Mouse (Mus musculus) urinary bladder, postnatal 36 days (tissue): ENCODE data around the gene Akr1c12.
"Not testable (repeated sequence)": the region's sequence is repeated elsewhere in the genome, so short reads cannot be mapped to it uniquely, and the experiment has no call there.

Source experiments
- DNase-seq, 2 experiments: peaks; one replicate each; pipeline ENCODE4 v3.0.0; 2022; ENCODE audit warnings: low spot score in 2 of 2, mixed read lengths in 1 of 2

The Akr1c12 gene

GRCm38 (mm10) chr13:4279284-4279683 is at the start of gene Akr1c12:
TSS of gene Akr1c12 (minus strand) at chr13:4279433.
- no peak for DNase-seq

DNA sequence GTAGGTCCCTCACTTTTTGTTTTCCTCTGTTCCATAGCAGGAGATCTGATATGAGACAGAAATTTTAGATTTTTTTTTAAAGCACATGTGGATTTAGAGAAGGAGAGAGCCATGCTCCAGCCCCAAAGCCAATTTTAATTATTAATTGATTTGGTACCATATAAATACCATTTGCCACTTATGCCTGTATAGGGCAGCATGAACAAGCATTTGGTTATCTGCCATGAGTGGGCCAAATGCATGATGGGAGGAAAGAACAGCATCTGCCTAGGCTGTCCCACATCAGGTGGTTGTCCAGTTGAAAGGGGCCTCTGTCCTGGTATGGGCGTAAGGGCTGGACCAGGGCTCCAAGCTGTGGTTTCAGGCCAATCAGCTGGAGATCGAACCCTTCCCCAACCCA is 39.5 kb upstream of the Akr1c12 start:
- no peak for DNase-seq

- DNase-seq, result no peak
Observed at GRCm38 (mm10) chr13:4313907-4314306, 34.7 kb upstream of the Akr1c12 start.

DNA sequence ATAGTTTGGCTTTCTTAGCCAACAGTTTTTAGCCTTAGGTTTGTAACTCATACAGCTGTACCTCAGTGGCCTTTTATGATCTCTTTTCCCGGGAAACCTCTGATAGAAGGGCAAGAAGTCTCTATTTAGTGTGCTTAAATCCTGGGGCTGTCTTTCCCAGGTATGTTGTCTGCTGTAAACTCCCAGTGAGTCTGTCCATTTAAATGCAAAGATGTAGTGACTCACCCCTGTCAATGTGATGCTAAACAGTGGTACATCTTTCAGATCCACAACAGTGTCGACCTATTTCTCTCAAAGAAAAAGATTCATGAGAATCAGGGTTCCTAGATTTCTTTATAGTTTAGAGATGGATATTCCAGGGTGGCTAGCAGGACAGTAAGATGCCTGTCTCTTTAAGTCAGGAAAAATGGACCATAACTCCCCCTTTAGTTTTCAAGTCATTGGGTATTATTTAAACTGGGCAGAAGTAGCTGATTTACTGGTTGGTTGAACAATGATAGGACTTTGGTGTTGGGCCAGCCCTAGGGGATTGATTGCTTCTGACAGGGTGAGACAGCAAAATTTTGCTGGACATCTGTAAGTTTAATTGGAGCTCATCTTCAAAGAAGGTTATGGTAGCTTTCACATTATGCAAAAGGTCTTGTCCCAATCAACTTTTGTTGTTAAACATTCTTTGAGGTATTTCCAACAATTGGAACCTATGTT is 25.8 kb upstream of the Akr1c12 start:
- no peak for DNase-seq

GRCm38 (mm10) chr13:4296991-4297390 is 17.8 kb upstream of the Akr1c12 start:
- DNase-seq, result no peak

DNA sequence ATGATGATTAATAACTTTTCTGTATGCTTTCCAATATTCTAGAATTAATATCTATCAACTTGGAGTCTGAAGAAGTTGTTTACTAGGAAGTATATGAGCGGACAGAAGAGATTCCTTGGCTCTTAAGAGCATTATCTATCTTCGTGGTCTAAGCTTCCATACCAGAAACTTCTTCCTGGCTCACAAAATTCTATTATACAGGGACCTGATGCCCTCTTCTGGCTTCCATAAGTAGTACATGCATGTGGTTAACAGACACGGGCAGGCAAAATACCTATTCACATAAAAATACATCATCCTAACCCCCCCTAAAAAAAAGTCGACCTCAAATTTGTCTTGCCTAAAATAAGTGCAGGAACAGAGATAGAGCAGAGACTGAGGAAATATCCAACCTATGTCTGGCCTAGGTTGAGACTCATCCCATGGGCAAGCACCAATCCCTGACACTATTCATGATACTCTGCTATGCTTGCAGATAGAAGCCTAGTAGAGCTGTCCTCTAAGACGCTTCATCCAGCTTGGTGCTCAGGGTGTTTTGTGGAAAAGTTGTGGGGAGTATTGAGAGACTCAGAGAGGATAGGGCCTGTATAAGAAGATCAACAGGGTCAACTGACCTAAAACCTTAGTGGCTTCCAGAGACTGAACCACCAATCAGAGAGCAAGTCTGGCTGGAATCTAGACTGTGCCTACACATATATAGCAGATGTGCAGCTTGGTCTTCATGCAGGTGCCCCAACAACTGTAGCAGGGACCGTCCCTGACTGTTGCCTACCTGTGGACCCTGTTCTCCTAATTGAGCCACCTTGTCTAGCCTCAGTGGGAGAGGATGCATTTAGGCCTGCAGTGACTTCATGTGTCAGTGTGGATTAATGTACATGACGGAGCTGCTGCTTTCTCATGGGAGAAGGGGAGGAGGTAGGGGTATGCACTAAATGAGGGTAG is 2.5 kb upstream of the Akr1c12 start:
- peak; percentile 13 for DNase-seq

GRCm38 (mm10) chr13:4277526-4277925 is 1.7 kb downstream of the Akr1c12 start:
- no peak for DNase-seq

DNA sequence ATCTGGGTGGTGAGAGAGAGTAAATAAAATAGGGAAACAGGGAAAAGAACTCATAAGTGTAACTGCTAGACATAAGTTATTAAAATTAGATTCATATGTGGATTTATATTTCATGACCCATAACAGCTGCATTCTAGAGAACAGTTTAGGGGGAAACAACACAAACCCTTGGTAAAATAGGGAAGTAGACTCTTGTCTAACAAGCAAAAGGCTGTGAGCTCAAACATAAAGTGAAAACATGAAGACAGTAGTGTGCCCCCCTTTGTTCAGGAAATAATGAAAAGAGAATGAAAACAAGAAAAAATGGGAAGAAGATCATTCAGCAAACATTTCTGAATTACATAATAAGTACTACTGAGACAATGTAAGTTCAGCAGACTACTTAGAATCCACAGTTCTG is 8.4 kb downstream of the Akr1c12 start:
- DNase-seq, result no peak

- DNase-seq, result not testable (repeated sequence)
Observed at GRCm38 (mm10) chr13:4265455-4265854, 13.8 kb downstream of the Akr1c12 start.

GRCm38 (mm10) chr13:4265047-4265446 is 14.2 kb downstream of the Akr1c12 start:
- DNase-seq, result no peak

DNA sequence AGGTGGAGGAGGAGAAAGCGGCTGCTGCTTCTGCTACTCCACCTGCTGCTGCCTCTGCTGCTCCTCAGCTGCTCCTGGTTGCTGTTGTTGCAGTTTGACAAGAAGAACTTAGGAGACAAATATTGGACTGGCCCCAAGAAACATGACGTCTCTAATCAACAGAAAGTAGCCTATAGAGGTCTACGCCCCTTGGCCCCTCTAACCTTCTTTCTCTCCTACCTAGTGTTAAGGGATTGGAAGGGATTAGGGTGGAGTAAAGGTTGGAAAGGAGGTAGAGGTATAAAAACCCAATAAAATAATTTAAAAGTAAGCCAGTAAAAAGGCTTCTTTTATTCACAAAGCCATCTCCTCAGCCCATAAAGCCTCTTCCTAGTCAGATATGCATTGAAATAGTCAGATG is 14.6 kb downstream of the Akr1c12 start:
- DNase-seq, result no peak

GRCm38 (mm10) chr13:4257349-4257748 is 21.9 kb downstream of the Akr1c12 start:
- no peak for DNase-seq

GRCm38 (mm10) chr13:4256894-4257293 is 22.3 kb downstream of the Akr1c12 start:
- not testable (repeated sequence) for DNase-seq

DNA sequence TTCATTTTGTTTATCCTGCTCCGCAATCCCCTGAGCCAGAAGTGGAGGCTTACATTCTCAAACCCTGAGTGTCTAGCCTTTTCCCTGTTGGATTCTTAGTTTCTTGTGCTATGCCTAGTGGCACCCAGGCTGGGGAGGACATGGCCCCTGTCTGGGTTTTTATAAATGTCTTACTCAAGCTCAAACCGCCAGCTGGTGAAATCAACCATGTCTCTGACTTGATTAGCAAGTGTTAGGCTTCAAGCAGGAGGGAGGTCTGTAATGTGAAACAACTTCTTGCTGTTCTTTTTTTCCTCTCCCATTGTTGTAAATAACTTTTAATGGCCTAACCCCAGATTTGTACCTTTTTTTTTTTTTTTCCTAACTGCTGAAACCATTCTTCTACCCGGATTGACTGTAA is 29.9 kb downstream of the Akr1c12 start:
- no peak for DNase-seq

DNA sequence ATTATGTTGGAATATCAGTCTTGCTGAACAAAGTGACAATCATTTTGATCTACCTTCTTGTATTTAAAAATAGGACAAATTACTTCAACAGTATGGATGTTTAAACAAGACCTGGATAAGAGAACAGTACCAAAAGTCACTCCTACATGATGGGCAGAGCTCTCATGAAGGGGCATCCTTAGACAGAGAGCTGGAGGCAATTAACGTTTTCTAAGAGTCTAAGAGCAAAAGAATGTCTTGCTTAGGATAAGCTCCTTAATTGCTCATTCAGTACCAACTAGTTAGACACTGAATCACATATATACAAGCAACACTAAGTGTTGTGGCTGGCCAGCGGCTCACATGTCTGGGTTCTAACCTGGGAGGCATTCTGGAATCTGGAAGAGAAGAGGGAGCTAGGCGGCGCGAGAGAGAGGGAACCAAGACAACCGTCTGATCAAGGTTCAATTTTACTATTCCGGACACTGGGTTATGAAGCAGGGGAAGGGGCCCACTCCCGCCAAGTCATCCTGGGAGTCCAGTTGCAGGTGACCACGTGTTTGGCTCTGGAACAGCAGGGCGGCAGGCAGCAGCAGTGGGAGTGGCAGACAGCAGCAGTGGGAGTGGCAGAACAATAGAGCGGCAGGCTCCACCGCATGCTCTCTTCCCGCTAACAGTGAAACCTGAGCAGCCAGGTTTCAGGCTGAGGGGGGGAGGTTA is 34.2 kb downstream of the Akr1c12 start:
- peak in 1 of 2 experiments; percentile 7 for DNase-seq

GRCm38 (mm10) chr13:4233536-4234172 is 45.6 kb downstream of the Akr1c12 start:
- no peak for DNase-seq

- DNase-seq, result no peak
Observed at GRCm38 (mm10) chr13:4233135-4233534, 46.1 kb downstream of the Akr1c12 start.

- DNase-seq, result no peak
Observed at GRCm38 (mm10) chr13:4230841-4231623, 48.2 kb downstream of the Akr1c12 start.

- DNase-seq, result no peak
Observed at GRCm38 (mm10) chr13:4228441-4228840, 50.8 kb downstream of the Akr1c12 start, which contains the start of gene Akr1c19. TSS of gene Akr1c19 (plus strand) at chr13:4228700.
